Mouse (Mus musculus) heart, adult 11 months (tissue): ENCODE data around the gene Dnajc12.

Experiments
- DNase-seq: peaks from one replicate; pipeline ENCODE4 v3.0.0; 2022

Dnajc12 gene

GRCm38 (mm10) chr10:63386991-63387390 is 4.7 kb downstream of the Dnajc12 start:
- peak; percentile 13 for DNase-seq

- no peak for DNase-seq
Measured at GRCm38 (mm10) chr10:63388948-63389347, 6.7 kb downstream of the Dnajc12 start.

- DNase-seq: peak; percentile 55
Measured at GRCm38 (mm10) chr10:63396963-63397362, 14.7 kb downstream of the Dnajc12 start.

- peak; percentile 45 for DNase-seq
Measured at GRCm38 (mm10) chr10:63402731-63403504, 20.7 kb downstream of the Dnajc12 start.

- no peak for DNase-seq
Measured at GRCm38 (mm10) chr10:63403636-63404035, 21.4 kb downstream of the Dnajc12 start.

- DNase-seq: peak; percentile 77
Measured at GRCm38 (mm10) chr10:63410162-63410956, 28.1 kb downstream of the Dnajc12 start.

GRCm38 (mm10) chr10:63411674-63412073 is 29.4 kb downstream of the Dnajc12 start:
- peak; percentile 37 for DNase-seq

- peak; percentile 49 for DNase-seq
Measured at GRCm38 (mm10) chr10:63412756-63413155, 30.5 kb downstream of the Dnajc12 start.

- DNase-seq: no peak
Measured at GRCm38 (mm10) chr10:63415287-63415686, 33.0 kb downstream of the Dnajc12 start.

- no peak for DNase-seq
Measured at GRCm38 (mm10) chr10:63415850-63416249, 33.6 kb downstream of the Dnajc12 start.

- DNase-seq: peak; percentile 70
Measured at GRCm38 (mm10) chr10:63417061-63417460, 34.8 kb downstream of the Dnajc12 start.

GRCm38 (mm10) chr10:63421739-63422735 is 39.8 kb downstream of the Dnajc12 start, which contains the start of gene Gm7075:
TSS of gene Gm7075 (minus strand) at chr10:63421789.
- peak; percentile 90 for DNase-seq

GRCm38 (mm10) chr10:63422736-63422992 is 40.4 kb downstream of the Dnajc12 start:
- DNase-seq: peak; percentile 48

GRCm38 (mm10) chr10:63423591-63424474 is 41.6 kb downstream of the Dnajc12 start:
- DNase-seq: no peak

GRCm38 (mm10) chr10:63424475-63424814 is 42.2 kb downstream of the Dnajc12 start:
- peak; percentile 87 for DNase-seq

GRCm38 (mm10) chr10:63427146-63427545 is 44.9 kb downstream of the Dnajc12 start:
- peak; percentile 90 for DNase-seq

GRCm38 (mm10) chr10:63428243-63429022 is 46.2 kb downstream of the Dnajc12 start:
- peak; percentile 91 for DNase-seq

- DNase-seq: no peak
Measured at GRCm38 (mm10) chr10:63429023-63429340, 46.7 kb downstream of the Dnajc12 start.

- DNase-seq: peak; percentile 99
Measured at GRCm38 (mm10) chr10:63429380-63429779, 47.1 kb downstream of the Dnajc12 start.

GRCm38 (mm10) chr10:63429785-63430305 is 47.6 kb downstream of the Dnajc12 start, which contains the start of gene Ctnna3:
TSS of gene Ctnna3 (plus strand) at chr10:63430098.
- DNase-seq: peak; percentile 99

- DNase-seq: peak; percentile 58
Measured at GRCm38 (mm10) chr10:63431221-63431736, 49.0 kb downstream of the Dnajc12 start.
